Mouse (Mus musculus): Measurements from ENCODE around the gene Zfp111. TPM values are rescaled to one million over a fixed set of nuclear protein-coding genes. Genes with fewer than 3 reads are reported as not detected.

Gene Zfp111
- total RNA-seq, 2 experiments from 2014 or later, result 13.7 to 14.7 TPM

Other genes with a start within 250 kb of the Zfp111 start
- not detected for gene Vmn1r181, start 236.8 kb downstream of the Zfp111 start, total RNA-seq (2021)
- not detected for gene V1rd19, start 209.8 kb downstream of the Zfp111 start, total RNA-seq (2021)
- gene Vmn1r183, start 158.2 kb downstream of the Zfp111 start, total RNA-seq (2021), result not detected
- gene Zfp180, start 129.5 kb downstream of the Zfp111 start, total RNA-seq (2021), result 10 to 100 TPM; 43.3 to 44.5 TPM
- 10 to 100 TPM; 12.1 to 12.3 TPM for gene Zfp112, start 99.1 kb downstream of the Zfp111 start, total RNA-seq (2021)
- 10 to 100 TPM; 22.0 to 23.0 TPM for gene Zfp235, start 77.3 kb downstream of the Zfp111 start, total RNA-seq (2021)
- gene Zfp114, start 36.4 kb downstream of the Zfp111 start, total RNA-seq (2021), result 1 to 10 TPM; 3.3 to 3.9 TPM
- 10 to 100 TPM in 1 of 2 experiments, 1 to 10 TPM in 1; 8.8 to 10.4 TPM for gene Zfp109, start 26.1 kb upstream of the Zfp111 start, total RNA-seq (2021)
- 1 to 10 TPM; 7.8 to 9.7 TPM for gene Zfp108, start 43.4 kb upstream of the Zfp111 start, total RNA-seq (2021)
- gene Zfp93, start 59.0 kb upstream of the Zfp111 start, total RNA-seq (2021), result 10 to 100 TPM; 12.3 to 13.9 TPM
- gene Zfp61, start 89.8 kb upstream of the Zfp111 start, total RNA-seq (2021), result 10 to 100 TPM; 23.6 to 25.6 TPM
- gene Zfp94, start 105.2 kb upstream of the Zfp111 start, total RNA-seq (2021), result 10 to 100 TPM; 12.2 to 14.8 TPM
- not detected for gene Tescl, start 122.5 kb upstream of the Zfp111 start, total RNA-seq (2021)
- gene Lypd5, start 137.8 kb upstream of the Zfp111 start, total RNA-seq (2021), result not detected
- gene Kcnn4, start 158.8 kb upstream of the Zfp111 start, total RNA-seq (2021), result under 1 TPM; 0.17 to 0.48 TPM
- gene Smg9, start 188.2 kb upstream of the Zfp111 start, total RNA-seq (2021), result 10 to 100 TPM; 33.8 to 39.0 TPM
- gene Irgc1, start 240.9 kb upstream of the Zfp111 start, total RNA-seq (2021), result not detected

Data from layer of hippocampus, postnatal 36 days (tissue).